Mouse (Mus musculus) forebrain, embryonic 16.5 days (tissue): ENCODE data around the gene Itga9. TPM values are rescaled to one million over a fixed set of nuclear protein-coding genes. Genes with fewer than 3 reads are reported as not detected.

ENCODE experiments used
- ATAC-seq: fragments of 200-750 bp; cut with Nextera tagmentation; 2 replicates; pipeline ENCODE4 v1.8.0; 2017; ENCODE audit warnings: mild to moderate bottlenecking, moderate library complexity
- H3K27ac ChIP-seq: fragments of 300-500 bp; sonication (generic); 2 replicates; pipeline ENCODE4 v1.5.1; 2014; ENCODE audit warnings: low read length, control low read depth
- H3K27me3 ChIP-seq: fragments of 300-500 bp; sonication (generic); replicated peaks from 2 replicates; pipeline ENCODE4 v1.6.1; 2014; ENCODE audit warnings: low read length; ENCODE audit not compliant: control insufficient read depth, insufficient read depth
- H3K36me3 ChIP-seq: fragments of 300-500 bp; sonication (generic); 2 replicates; pipeline ENCODE4 v1.6.1; 2014; ENCODE audit not compliant: control insufficient read depth, insufficient read depth
- H3K4me1 ChIP-seq: fragments of 300-500 bp; sonication (generic); replicated peaks from 2 replicates; pipeline ENCODE4 v1.6.1; 2014; ENCODE audit warnings: low read length; ENCODE audit not compliant: control insufficient read depth, insufficient read depth
- H3K4me2 ChIP-seq: fragments of 300-500 bp; sonication (generic); 2 replicates; pipeline ENCODE4 v1.6.1; 2014; ENCODE audit warnings: mild to moderate bottlenecking, low read length, control low read depth
- H3K4me3 ChIP-seq: fragments of 300-500 bp; sonication (generic); replicated peaks from 2 replicates; pipeline ENCODE4 v1.5.1; 2014; ENCODE audit warnings: mild to moderate bottlenecking, low read length, control low read depth
- H3K9ac ChIP-seq: fragments of 300-500 bp; sonication (generic); replicated peaks from 2 replicates; pipeline ENCODE4 v1.6.1; 2014; ENCODE audit warnings: low read depth, low read length, control low read depth
- H3K9me3 ChIP-seq: fragments of 300-500 bp; sonication (generic); 2 replicates; pipeline ENCODE4 v1.6.1; 2016; ENCODE audit warnings: low read length; ENCODE audit not compliant: control insufficient read depth
- WGBS: fragments of 180-500 bp; shearing (Covaris S2); extraction: QIAGEN DNeasy Blood & Tissue Kit; methylation state at CpG from one replicate; pipeline ENCODE4 v1.1.7; 2014; 5-methylcytosine and 5-hydroxymethylcytosine counted together
- polyA plus RNA-seq: library from polyadenylated mRNA; unstranded; fragments of >200 nt; fragmentation: Nextera tagmentation; extraction: Ambion mirVana; gene quantifications from 2 replicates; pipeline ENCODE4 v1.2.1, GENCODE M21; 2015

The Itga9 gene
- polyA plus RNA-seq, 1 experiment from 2014 or later = 1.2 TPM

DNA sequence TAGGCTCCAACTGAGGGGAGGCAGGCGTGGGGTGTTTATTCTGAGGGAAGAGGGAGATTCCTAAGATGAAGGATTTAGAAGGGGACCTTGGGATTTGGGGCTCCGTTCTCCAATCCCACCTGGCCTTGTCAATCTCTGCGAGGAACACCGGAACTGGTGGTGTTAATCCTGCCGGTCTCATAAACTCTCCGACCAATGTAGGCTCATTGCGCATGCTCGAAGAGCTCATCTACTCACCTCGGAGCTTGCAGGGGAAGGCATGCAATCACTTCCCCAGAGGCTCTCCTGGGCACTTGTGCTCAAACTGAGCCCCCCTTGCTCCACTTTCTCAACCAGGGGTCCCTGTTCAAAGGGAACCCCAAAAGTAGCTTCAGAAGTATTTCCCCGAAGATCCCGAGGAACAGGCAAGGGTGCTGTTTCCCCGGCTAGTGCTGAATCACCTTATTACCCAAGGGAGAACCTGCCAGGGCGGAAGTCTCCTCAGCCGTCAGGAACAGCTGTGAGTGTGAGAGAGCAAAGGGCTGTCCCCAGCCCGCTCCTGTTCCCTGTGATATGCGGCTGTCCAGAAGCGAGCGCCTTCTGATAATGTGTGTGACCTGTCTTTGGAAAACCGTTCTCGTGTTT lies 5.6 kb downstream of the Itga9 start:
- H3K27me3 ChIP-seq = peaks cover 12% of the 10 kb centered on the region; the same call in 1 of the 2 replicates
- H3K4me1 ChIP-seq = peaks cover 12% of the 10 kb centered on the region
- no peak overlapping the region for H3K4me2 ChIP-seq
- H3K4me3 ChIP-seq = no peak overlapping the region
- ATAC-seq = no peak
- H3K27ac ChIP-seq = no peak overlapping the region
- no peaks in the 10 kb centered on the region for H3K36me3 ChIP-seq
- 55% methylated on average over 20 of the region's 20 CpGs for WGBS
- H3K9me3 ChIP-seq = no peaks in the 10 kb centered on the region
- H3K9ac ChIP-seq = no peak overlapping the region

GRCm38 (mm10) chr9:118617237-118617636 lies 10.7 kb downstream of the Itga9 start:
- ATAC-seq = no peak
- no peak overlapping the region for H3K4me3 ChIP-seq
- no peaks in the 10 kb centered on the region for H3K4me1 ChIP-seq
- no peak overlapping the region for H3K9ac ChIP-seq
- no peaks in the 10 kb centered on the region for H3K27me3 ChIP-seq
- H3K36me3 ChIP-seq = no peaks in the 10 kb centered on the region
- no peak overlapping the region for H3K4me2 ChIP-seq
- WGBS = 73% methylated on average over 5 of the region's 5 CpGs
- H3K9me3 ChIP-seq = no peaks in the 10 kb centered on the region
- no peak overlapping the region for H3K27ac ChIP-seq

GRCm38 (mm10) chr9:118618732-118619250 lies 12.3 kb downstream of the Itga9 start:
- no peak overlapping the region for H3K4me3 ChIP-seq
- H3K4me1 ChIP-seq = no peaks in the 10 kb centered on the region
- no peak overlapping the region for H3K4me2 ChIP-seq
- no peaks in the 10 kb centered on the region for H3K36me3 ChIP-seq
- H3K27me3 ChIP-seq = no peaks in the 10 kb centered on the region
- ATAC-seq = no peak
- H3K27ac ChIP-seq = no peak overlapping the region
- H3K9me3 ChIP-seq = no peaks in the 10 kb centered on the region
- 93% methylated on average over 3 of the region's 3 CpGs for WGBS
- no peak overlapping the region for H3K9ac ChIP-seq

GRCm38 (mm10) chr9:118620807-118621206 lies 14.3 kb downstream of the Itga9 start:
- no peak for ATAC-seq
- H3K27ac ChIP-seq = no peak overlapping the region
- H3K36me3 ChIP-seq = no peaks in the 10 kb centered on the region
- WGBS = 48% methylated on average over 4 of the region's 4 CpGs
- H3K9ac ChIP-seq = no peak overlapping the region
- no peaks in the 10 kb centered on the region; the same call in 1 of the 2 replicates for H3K4me1 ChIP-seq
- no peak overlapping the region for H3K4me3 ChIP-seq
- H3K4me2 ChIP-seq = no peak overlapping the region
- H3K9me3 ChIP-seq = no peaks in the 10 kb centered on the region
- no peaks in the 10 kb centered on the region for H3K27me3 ChIP-seq

DNA sequence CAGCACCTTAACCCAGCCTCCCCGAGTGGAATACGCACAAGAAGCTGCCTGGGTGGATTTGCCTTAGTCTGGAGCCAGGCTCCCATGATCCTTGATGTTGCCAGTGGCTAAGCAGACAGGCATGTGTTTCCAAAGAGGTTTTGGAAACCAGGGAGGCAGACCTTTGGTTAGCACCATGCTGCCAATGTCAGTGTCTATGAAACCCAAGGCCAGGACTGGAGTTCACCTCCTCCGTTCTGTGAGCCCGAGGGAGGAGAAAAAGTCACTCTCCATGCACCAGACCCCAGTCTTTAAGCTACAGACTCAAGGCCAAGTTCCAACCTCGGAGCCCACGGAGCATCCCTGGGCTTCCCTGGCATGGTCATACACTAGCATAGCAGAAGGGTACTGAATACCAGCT lies 15.2 kb downstream of the Itga9 start:
- no peak overlapping the region for H3K9ac ChIP-seq
- WGBS = 88% methylated on average over 6 of the region's 6 CpGs
- H3K27ac ChIP-seq = no peak overlapping the region

GRCm38 (mm10) chr9:118622376-118623166 lies 16.1 kb downstream of the Itga9 start:
- Histone ChIP-seq H3K4me2 (no peak overlapping the region), H3K27ac (no peak overlapping the region), H3K27me3 (no peaks in the 10 kb centered on the region), H3K9ac (no peak overlapping the region), H3K4me3 (no peak overlapping the region), H3K36me3 (no peaks in the 10 kb centered on the region), H3K9me3 (no peaks in the 10 kb centered on the region), H3K4me1 (no peaks in the 10 kb centered on the region; the same call in 1 of the 2 replicates)
- no peak for ATAC-seq
- 81% methylated on average over 18 of the region's 18 CpGs for WGBS

More for the DNA sequence above, 15.2 kb downstream of the Itga9 start:
- no peak overlapping the region for H3K4me3 ChIP-seq
- H3K4me2 ChIP-seq = no peak overlapping the region
- no peaks in the 10 kb centered on the region for H3K9me3 ChIP-seq
- no peak for ATAC-seq
- H3K27me3 ChIP-seq = no peaks in the 10 kb centered on the region
- H3K4me1 ChIP-seq = no peaks in the 10 kb centered on the region; the same call in 1 of the 2 replicates
- H3K36me3 ChIP-seq = no peaks in the 10 kb centered on the region

DNA sequence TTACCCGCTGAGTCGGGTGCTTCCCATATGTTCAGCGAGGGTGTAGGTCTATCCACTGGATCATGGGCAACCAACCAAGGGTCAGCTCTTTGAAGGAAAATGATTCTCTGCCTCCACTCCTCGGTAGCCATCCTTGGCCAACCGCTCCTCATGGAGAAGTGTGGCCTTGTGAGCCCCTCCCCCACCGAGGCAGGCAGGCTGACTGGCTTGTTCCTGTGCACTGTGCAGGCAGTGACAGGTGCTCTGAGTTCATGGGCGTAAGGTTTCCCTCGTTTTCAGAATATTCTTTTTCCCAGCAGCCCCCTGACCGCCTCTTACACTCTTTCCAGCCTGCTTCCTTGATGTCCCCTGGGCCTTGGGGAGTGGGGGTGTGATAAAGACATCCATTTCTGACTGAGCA lies 17.0 kb downstream of the Itga9 start:
- Histone ChIP-seq H3K4me1 (no peaks in the 10 kb centered on the region; the same call in 1 of the 2 replicates), H3K27ac (no peak overlapping the region), H3K9me3 (no peaks in the 10 kb centered on the region), H3K4me3 (no peak overlapping the region), H3K36me3 (no peaks in the 10 kb centered on the region), H3K4me2 (no peak overlapping the region), H3K9ac (no peak overlapping the region), H3K27me3 (no peaks in the 10 kb centered on the region)
- no peak for ATAC-seq
- WGBS = 74% methylated on average over 9 of the region's 9 CpGs

GRCm38 (mm10) chr9:118624146-118624545 lies 17.7 kb downstream of the Itga9 start:
- no peak for ATAC-seq
- Histone ChIP-seq H3K27ac (no peak overlapping the region), H3K4me1 (no peaks in the 10 kb centered on the region; the same call in 1 of the 2 replicates), H3K36me3 (no peaks in the 10 kb centered on the region), H3K9ac (no peak overlapping the region), H3K9me3 (no peaks in the 10 kb centered on the region), H3K27me3 (no peaks in the 10 kb centered on the region), H3K4me3 (no peak overlapping the region), H3K4me2 (no peak overlapping the region)
- WGBS = 26% methylated on average over 7 of the region's 7 CpGs

GRCm38 (mm10) chr9:118629763-118630379 lies 23.4 kb downstream of the Itga9 start:
- H3K27ac ChIP-seq = no peak overlapping the region
- H3K36me3 ChIP-seq = no peaks in the 10 kb centered on the region
- no peak overlapping the region for H3K9ac ChIP-seq
- no peak overlapping the region for H3K4me3 ChIP-seq
- ATAC-seq = no peak
- 76% methylated on average over 6 of the region's 6 CpGs for WGBS
- no peak overlapping the region for H3K4me2 ChIP-seq
- H3K4me1 ChIP-seq = no peaks in the 10 kb centered on the region; the same call in 1 of the 2 replicates
- H3K9me3 ChIP-seq = no peaks in the 10 kb centered on the region
- no peaks in the 10 kb centered on the region for H3K27me3 ChIP-seq
